Mouse (Mus musculus): Measurements from ENCODE around the gene Pogz.

- TF ChIP-seq CTCF (IDR thresholded peaks at IDR 0.05; ENCODE audit: low read depth, low read length) = no peak
- TF ChIP-seq POLR2A (IDR thresholded peaks at IDR 0.05; ENCODE audit: extremely low read depth, insufficient read depth, low read length) = no peak
Observed at GRCm38 (mm10) chr3:94906482-94906881, 69.1 kb downstream of the Pogz start.
